Mouse (Mus musculus): Measurements from ENCODE around the gene Slc44a2. TPM values are rescaled to one million over a fixed set of nuclear protein-coding genes. Genes with fewer than 3 reads are reported as not detected.
"Not testable (repeated sequence)": the region's sequence is repeated elsewhere in the genome, so short reads cannot be mapped to it uniquely, and the experiment has no call there.

Gene Slc44a2
- polyA plus RNA-seq (2017; shearing (Covaris generic)) = 100 to 1,000 TPM; 181 to 194 TPM

- ATAC-seq = peak; percentile 50
These were observed at the start of gene Slc44a2 for GRCm38 (mm10) chr9:21320619-21321512. Gene Slc44a2 (plus strand): TSS chr9:21320698.

GRCm38 (mm10) chr9:21272391-21272790 is 48.1 kb upstream of the Slc44a2 start:
- no peak for ATAC-seq

GRCm38 (mm10) chr9:21273094-21273493 is 47.4 kb upstream of the Slc44a2 start:
- ATAC-seq = no peak

- no peak for ATAC-seq
These were observed 46.8 kb upstream of the Slc44a2 start for GRCm38 (mm10) chr9:21273520-21274228.

GRCm38 (mm10) chr9:21274336-21274735 is 46.2 kb upstream of the Slc44a2 start:
- ATAC-seq = no peak

GRCm38 (mm10) chr9:21275013-21275710 is 45.3 kb upstream of the Slc44a2 start:
- no peak for ATAC-seq

DNA sequence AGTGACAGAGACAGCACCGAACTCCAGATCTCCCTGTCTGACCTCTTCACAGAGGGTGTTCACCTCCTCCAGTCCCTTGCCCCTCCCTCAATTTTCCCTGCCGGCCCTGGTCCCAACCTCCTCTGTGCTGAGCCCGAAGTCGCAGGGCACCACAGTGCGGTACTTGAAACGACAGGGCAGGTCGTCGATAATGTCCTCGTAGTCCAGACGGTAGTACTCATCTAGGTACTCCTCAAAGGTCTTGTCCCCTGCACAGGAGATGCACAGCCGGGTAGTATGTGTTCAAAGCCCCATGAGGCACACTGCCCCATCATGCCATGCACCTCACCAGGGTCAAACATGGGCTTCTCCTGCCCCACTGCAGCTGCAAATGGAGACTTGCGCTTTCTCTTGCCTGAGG is 44.8 kb upstream of the Slc44a2 start:
- ATAC-seq = no peak

DNA sequence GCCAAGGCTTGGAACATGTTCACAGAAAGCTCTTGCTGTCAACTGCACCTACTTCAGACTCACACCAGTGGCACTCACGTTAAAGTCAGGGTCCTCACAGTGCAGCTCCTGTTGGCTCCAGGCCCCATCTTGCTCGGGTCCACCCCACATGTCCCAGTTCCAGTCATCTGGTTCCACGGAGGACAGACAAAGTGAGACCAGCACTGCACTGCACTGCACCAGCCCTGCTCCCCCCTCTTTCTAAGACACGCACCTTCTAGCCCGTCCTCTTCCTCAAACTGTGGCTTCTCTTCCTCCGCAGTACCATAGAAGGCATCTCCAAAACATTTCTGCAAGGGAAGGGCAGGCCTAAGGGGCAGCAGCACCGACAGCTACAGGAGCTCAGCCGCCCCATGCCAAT is 44.2 kb upstream of the Slc44a2 start:
- no peak for ATAC-seq

- ATAC-seq = no peak
These were observed 42.7 kb upstream of the Slc44a2 start for GRCm38 (mm10) chr9:21277776-21278175.

DNA sequence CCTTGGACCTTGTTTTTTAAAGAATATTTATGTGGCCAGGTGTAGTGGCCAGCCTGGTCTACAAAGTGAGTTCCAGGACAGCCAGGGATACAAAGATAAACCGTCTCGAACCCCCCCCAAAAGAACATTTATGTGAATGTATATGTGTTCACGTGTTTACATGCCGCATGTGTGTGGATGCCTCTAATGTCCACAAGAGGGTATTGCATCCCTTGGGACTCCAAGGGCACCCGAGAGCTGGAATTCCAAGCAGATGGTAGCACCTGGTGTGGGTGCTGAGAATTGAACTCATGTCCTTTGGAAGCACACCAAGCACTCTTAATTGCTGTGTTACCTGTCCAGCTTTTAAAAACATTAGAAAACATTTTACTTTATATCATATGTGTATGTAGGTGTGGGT is 36.9 kb upstream of the Slc44a2 start:
- no peak for ATAC-seq

DNA sequence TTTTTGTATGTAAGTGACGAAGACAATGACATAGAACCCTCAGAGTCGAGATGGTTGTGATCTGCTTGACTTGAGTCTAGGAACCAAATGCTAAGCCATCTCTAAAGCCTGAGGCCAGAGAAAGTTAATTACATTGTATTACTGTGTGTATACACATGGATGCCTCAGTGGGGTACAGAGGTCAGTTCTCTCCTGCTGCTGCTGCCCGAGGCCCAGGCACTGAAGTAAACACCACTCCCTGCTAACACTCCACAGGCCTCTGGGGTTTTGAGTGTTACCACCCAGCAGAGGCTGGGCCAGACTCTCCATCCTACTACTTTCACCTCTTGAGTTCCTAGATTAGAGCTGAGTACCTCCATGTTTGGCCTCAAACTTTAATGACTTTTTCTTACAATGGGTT is 36.5 kb upstream of the Slc44a2 start:
- no peak for ATAC-seq

GRCm38 (mm10) chr9:21286753-21287152 is 33.7 kb upstream of the Slc44a2 start:
- no peak for ATAC-seq

DNA sequence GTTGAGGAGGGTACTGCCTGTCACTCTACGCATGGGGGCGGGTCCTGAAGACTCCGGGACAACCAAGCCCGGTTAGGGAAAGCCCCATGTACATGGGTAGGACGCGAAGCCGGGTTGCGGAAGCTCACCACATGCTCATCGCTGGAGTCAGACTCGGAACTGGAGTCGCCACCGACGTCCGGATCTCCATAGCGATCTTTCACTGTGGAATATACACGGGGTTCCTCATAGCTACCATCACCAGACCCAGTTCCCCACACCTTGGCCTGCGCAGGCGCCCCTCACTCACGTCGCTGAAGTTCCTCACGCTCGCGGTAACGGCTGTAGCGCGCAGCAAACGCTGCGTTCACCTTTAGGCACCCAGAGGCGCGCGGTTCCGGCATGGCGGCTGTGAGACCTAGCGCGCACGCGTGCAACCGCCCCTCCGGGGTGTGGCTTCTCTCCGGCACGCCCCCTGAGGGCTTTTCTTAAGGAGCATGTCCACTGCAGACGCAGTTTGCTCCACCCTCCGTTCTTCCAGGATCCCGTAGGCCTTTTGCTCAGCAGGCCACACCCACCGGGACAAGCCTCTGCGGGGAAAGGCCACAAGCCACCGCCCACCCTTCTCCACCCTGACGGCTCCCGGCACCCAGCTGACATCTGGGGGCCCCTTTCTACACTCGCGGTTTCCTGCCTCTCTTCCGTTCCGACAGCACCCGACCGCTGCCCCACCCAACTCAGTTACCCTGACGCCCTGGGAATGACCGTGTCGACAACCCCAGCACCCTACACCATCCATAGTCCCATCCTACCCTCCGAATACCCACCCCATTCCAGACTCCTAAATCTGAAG is 32.7 kb upstream of the Slc44a2 start, which contains the start of gene Kri1:
Gene Kri1 (minus strand): TSS at position 399 of the 832 bp plus-strand sequence.
- peak; percentile 55 for ATAC-seq

DNA sequence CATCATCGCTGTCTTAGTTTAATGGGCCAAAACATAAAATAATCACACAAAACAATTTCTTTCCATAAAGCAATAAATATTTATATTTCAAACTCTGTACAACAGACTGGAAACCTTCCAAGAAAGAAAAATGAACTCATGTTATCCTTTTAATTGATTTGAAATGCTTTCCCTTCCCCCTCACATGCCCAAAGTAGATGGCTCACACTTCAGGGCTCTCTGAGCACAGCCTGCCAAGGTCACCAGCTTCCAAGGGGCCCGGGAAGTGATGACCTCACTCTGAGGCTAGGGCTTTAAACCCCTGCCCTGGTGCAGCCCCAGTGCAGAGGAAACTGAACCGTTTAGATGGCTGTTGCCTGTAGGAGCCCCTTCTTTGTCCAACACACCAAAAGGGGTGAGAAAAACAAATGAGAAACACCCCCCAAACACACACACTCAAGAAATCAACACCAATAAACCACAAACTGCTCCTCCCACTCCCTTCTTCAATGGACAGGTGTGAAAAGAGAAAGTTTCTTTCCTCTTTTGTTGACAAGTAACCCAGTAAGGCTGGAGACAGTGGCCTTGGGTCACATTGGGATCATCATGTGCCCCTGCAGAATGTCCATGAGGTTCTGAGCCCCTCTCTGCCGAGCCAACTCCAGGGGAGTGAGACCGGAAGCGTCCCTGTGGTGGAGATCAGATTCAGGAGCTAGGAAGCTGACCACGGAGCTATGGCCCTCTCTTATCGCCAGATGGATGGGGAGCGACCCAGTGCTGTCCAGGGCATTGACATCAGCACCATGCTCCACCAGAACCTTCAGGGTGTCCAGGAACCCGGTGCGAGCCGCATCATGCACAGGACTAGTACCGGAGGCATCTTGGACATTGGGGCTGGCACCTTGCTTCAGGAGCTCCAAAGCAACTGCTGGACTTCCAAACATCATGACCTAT is 31.8 kb upstream of the Slc44a2 start:
- ATAC-seq = no peak

- no peak for ATAC-seq
These were observed 31.2 kb upstream of the Slc44a2 start for GRCm38 (mm10) chr9:21289337-21289671.

- no peak for ATAC-seq
These were observed 29.9 kb upstream of the Slc44a2 start for GRCm38 (mm10) chr9:21290589-21290988.

- peak; percentile 72 for ATAC-seq
These were observed 29.3 kb upstream of the Slc44a2 start, which contains the start of gene Cdkn2d for GRCm38 (mm10) chr9:21291022-21291787. Gene Cdkn2d (minus strand): TSS chr9:21291407.

DNA sequence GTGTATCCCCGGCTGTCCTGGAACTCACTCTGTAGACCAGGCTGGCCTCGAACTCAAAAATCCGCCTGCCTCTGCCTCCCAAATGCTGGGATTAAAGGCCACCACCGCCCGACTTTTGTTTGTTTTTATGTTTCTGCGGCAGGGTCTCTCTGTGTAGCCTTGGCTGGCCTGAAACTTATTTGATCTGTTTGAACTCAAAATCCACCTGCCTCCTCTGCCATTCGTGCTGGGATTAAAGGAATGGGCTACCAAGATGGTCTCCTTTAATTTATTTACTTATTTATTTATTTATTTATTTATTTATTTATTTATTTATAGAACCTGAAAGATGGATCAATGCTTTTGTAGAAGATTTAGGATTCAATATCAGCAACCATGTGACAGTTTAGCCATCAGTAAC is 28.6 kb upstream of the Slc44a2 start:
- not testable (repeated sequence) for ATAC-seq

DNA sequence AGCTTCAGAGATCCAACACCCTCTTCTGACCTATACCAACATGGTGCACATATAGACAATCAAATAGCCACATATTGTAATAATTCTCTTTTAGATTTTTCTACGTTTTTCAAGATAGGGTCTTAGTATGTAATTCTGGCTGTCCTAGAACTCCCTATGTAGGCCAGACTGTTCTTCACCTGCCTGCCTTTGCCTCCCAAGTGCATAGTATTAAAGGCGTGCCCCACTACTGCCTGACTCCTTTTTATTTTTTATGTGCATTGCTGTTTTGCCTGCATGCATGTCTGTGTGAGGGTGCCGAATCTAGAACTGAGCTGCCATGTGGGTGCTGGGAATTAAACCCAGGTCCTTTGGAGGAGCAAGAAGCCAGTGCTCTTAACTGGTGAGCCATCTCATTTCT is 28.2 kb upstream of the Slc44a2 start:
- no peak for ATAC-seq

DNA sequence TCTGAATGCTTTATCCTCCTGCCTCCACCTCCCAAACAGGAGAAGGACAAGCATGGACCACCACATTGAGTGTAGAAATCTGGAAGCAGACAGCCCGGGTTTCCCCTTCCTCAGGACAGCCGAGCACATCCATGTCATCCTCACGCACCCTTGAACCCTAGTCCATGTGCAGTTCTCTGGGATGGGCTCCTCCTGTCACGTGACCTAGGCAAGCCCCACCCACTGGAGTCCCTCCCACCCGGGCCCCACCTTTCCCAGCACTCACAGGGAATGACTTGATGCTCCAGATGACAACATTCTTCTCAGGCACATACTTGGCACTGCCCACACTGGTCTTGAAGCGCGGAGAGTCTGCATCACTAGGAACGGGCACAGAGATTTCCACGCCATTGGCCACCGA is 21.5 kb upstream of the Slc44a2 start:
- no peak for ATAC-seq

Measured in activated CD4-positive, CD25-positive, alpha-beta regulatory T cell, adult 4 months (primary cell).